Mouse (Mus musculus): ENCODE measurements around the gene Rap1gap.

Rap1gap gene

GRCm38 (mm10) chr4:137661547-137661946, 3.0 kb upstream of the Rap1gap start:
- CTCF ChIA-PET = interaction anchor here (0.6 kb wide), 1 partner anchor 25 kb away, joined by 4 read pairs; no protein-coding TSS in a partner anchor

- CTCF ChIA-PET = no interaction called here
Observed at GRCm38 (mm10) chr4:137663491-137663890, 1.0 kb upstream of the Rap1gap start.

GRCm38 (mm10) chr4:137664980-137665675, 602 bp downstream of the Rap1gap start:
- CTCF ChIA-PET = interaction anchor here (0.6 kb wide), 1 partner anchor 590 kb away, joined by 5 read pairs; no protein-coding TSS in a partner anchor

- CTCF ChIA-PET = interaction anchor here (0.6 kb wide), 1 partner anchor 11 kb away, joined by 4 read pairs; no protein-coding TSS in a partner anchor
Observed at GRCm38 (mm10) chr4:137665791-137666190, 1.3 kb downstream of the Rap1gap start.

- CTCF ChIA-PET = interaction anchor here (0.6 kb wide), 1 partner anchor 12 kb away, joined by 4 read pairs; no protein-coding TSS in a partner anchor
Observed at GRCm38 (mm10) chr4:137666283-137666957, 1.9 kb downstream of the Rap1gap start.

- CTCF ChIA-PET = no interaction called here
Observed at GRCm38 (mm10) chr4:137666958-137667345, 2.4 kb downstream of the Rap1gap start.

GRCm38 (mm10) chr4:137667747-137668146, 3.2 kb downstream of the Rap1gap start:
- CTCF ChIA-PET = no interaction called here

GRCm38 (mm10) chr4:137671711-137672500, 7.4 kb downstream of the Rap1gap start:
- CTCF ChIA-PET = interaction anchor here (0.6 to 0.7 kb wide), 2 partner anchors 11 to 457 kb away, joined by 5 read pairs; no protein-coding TSS in a partner anchor

GRCm38 (mm10) chr4:137675566-137675965, 11.0 kb downstream of the Rap1gap start:
- CTCF ChIA-PET = interaction anchor here (0.8 to 0.9 kb wide), 2 partner anchors 10 to 45 kb away, joined by 3 to 10 read pairs; no protein-coding TSS in a partner anchor

- CTCF ChIA-PET = interaction anchor here (0.6 to 0.9 kb wide), 3 partner anchors 9 to 265 kb away, joined by 3 to 10 read pairs (median 3); no protein-coding TSS in a partner anchor
Observed at GRCm38 (mm10) chr4:137676057-137676456, 11.5 kb downstream of the Rap1gap start.

- CTCF ChIA-PET = no interaction called here
Observed at GRCm38 (mm10) chr4:137676700-137677484, 12.4 kb downstream of the Rap1gap start.

- CTCF ChIA-PET = no interaction called here
Observed at GRCm38 (mm10) chr4:137677906-137678305, 13.4 kb downstream of the Rap1gap start.

GRCm38 (mm10) chr4:137678568-137678967, 14.0 kb downstream of the Rap1gap start:
- CTCF ChIA-PET = no interaction called here

- CTCF ChIA-PET = no interaction called here
Observed at GRCm38 (mm10) chr4:137679979-137680550, 15.5 kb downstream of the Rap1gap start.

GRCm38 (mm10) chr4:137680721-137681120, 16.2 kb downstream of the Rap1gap start:
- CTCF ChIA-PET = no interaction called here

GRCm38 (mm10) chr4:137681408-137682104, 17.0 kb downstream of the Rap1gap start:
- CTCF ChIA-PET = interaction anchor here (0.6 kb wide), 1 partner anchor 613 kb away, joined by 6 read pairs; no protein-coding TSS in a partner anchor

GRCm38 (mm10) chr4:137682961-137683453, 18.5 kb downstream of the Rap1gap start:
- CTCF ChIA-PET = interaction anchor here (0.6 kb wide), 1 partner anchor 11 kb away, joined by 5 read pairs; no protein-coding TSS in a partner anchor

GRCm38 (mm10) chr4:137684830-137685343, 20.4 kb downstream of the Rap1gap start:
- CTCF ChIA-PET = interaction anchor here (1.1 kb wide), 2 partner anchors 9 to 37 kb away, joined by 3 read pairs; no protein-coding TSS in a partner anchor

GRCm38 (mm10) chr4:137686303-137686702, 21.8 kb downstream of the Rap1gap start:
- CTCF ChIA-PET = interaction anchor here (0.5 kb wide), 1 partner anchor 854 kb away, joined by 3 read pairs; no protein-coding TSS in a partner anchor

Measured in spleen, embryonic (tissue).